Mouse (Mus musculus) frontal cortex, postnatal 10 days (tissue): Measurements from ENCODE around the gene Usp50.

Source experiments
- DNase-seq, 2 experiments: peaks; one replicate each; pipeline ENCODE4 v3.0.0; 2022; ENCODE audit warnings: low spot score in 2 of 2, mixed read lengths in 1 of 2

Gene Usp50

DNA sequence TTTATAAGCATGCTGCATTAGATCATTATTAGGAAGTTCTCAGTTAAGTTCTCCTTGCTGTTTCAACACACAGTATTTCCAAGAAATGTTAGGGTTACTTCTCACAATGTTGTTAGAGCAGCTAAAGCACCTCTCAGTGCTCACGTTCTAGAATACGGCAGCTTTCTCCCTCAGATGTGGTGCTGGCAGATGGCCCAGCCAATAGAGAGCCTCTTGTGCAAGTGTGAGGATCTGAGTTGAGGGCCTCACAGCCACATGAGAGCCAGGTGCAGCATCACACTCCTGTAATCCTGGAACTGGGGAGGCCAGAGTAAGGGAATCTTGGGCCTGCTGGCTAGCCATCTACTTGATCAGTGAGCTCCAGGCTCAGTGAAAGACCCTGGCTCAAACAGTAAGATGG is 43.0 kb downstream of the Usp50 start:
- DNase-seq = no peak

DNA sequence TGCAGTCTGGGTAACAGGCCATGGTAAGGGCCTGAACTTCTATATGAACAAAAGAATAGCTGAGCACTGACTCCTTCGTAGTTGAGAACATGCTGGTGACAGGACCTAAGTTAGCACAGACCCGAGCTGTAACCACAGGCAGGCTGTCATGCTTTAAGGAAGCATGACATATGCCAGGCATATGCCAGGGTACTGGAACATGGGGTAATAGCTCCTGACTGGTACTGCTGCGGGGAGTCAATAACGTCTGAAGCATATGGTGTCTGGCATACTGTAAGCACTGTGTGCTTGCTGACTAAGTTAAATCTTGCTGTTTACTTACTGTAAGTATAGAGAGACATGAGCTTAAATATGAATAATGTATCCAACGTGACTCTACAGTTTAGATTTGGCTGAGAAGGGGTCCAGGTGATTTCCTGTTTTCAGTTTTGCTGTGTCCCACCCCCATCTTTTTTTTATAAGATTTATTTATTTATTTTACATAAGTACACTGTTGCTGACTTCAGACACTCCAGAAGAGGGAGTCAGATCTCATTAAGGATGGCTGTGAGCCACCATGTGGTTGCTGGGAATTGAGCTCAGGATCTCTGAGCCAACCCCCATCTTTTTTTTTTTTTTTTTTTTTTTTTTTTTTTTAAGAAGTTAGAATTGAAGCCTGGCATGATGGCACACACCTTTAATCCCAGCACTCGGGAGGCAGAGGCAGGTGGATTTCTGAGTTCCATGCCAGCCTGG is 47.8 kb downstream of the Usp50 start:
- no peak for DNase-seq

DNA sequence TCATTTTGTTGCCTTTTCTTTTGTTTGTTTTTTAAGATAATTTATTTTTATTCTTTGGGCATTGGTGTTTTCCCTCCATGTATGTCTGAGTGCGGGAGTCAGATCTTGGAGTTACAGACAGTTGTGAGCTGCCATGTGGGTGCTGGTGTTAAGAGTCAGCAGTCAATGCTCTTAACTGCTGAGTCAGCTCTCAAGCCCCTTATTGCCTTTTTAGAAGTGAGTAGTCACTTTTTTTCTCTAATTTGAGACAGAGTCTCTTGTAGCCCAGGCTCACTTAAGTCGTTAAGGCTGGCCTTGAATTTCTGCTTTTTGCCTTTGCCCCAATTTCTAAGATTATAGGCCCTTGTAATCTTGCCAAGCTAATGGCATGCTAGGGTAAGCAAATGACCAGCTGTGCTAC is 52.8 kb downstream of the Usp50 start:
- no peak for DNase-seq

DNA sequence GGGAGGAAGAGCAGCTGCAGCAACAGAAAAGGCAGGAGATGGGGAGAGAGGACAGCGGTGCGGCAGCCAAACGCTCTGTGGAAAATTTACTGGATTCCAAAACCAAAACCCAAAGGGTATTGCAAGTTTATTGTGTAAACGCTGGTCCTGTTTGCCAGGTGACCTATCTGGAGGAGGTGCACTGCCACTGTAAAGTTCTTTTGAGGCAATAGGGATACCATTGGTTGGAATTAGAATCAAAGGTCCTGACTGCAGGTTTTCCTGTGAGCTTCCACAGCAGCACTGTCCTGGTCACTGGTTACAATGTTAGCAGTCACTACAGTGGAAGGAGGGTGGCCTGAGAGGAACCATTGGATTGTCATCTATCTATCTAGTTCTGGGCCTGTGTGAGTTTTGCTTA is 54.1 kb downstream of the Usp50 start:
- no peak for DNase-seq

DNA sequence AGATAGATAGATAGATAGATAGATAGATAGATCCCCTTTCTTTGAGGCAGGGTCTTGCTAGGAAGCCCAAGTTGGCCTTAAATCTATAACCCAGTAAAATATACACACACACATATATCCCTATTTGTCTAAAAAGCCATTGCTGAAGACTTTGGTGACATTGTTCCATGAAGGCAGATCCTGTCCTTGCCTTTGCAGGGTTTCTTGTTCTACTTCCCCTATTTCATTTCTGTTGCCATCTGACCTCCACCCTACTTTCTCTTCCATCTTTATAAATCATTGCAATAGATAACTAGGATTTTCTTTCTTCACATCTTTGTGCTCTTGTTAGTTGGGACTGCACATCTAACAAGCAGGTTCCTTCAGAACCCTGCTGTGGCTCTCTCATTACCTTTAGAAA is 70.3 kb downstream of the Usp50 start:
- DNase-seq = no peak

DNA sequence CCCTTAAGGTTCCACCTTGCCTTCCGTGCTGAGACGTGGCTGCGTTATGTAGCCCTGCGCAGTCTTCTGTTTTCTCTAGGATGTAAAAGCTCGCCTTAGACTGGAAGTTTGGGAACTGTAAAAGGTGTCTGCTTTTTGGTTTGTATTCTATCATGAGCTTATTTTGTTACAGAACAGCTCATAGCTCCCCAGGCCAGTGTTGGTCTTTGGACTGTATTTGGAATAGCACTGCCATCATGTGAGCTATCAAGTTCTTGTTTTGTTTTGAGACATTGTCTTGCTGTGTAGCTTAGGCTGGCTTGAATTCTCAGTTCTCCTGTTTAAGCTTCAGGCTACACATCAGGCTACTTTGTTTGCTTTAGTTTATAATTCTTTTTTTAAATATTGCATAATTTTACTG is 70.7 kb downstream of the Usp50 start:
- DNase-seq = no peak

DNA sequence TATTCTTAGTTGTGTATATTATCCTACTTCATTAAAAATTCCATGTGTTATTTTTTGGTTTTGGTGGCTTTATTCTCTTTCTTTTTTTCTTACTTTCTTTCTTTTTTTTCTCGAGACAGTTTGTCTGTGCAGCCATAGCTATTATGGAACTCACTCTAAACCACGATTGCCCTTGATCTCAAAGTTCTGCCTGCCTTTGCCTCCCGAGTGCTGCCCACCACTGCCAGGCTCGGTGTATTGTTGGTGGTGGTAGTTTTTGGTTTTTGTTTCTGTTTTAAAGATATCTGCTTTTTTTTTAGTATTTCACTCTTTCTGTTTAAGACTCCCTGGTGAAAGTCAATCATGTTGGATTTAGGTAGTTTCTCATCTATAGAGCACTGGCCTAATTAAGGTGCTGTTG is 74.9 kb downstream of the Usp50 start:
- no peak for DNase-seq

DNA sequence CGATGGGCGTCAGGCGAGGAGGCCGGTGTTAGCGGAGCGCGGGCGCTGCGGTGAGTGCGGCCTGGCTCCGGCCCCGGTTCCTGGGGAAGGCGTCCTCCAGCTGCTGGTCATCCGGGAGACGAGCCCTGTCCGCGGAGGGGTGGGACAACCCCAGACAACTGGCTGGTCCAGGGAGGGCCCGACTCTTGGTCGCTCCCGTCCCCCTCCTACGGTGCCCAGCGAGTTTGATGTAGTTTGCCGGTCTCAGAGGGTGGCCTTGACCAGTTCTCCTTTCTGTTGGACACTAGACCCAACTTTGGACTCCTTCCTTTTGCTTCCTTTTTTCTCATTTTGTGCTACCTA is 75.9 kb downstream of the Usp50 start:
- no peak for DNase-seq

DNA sequence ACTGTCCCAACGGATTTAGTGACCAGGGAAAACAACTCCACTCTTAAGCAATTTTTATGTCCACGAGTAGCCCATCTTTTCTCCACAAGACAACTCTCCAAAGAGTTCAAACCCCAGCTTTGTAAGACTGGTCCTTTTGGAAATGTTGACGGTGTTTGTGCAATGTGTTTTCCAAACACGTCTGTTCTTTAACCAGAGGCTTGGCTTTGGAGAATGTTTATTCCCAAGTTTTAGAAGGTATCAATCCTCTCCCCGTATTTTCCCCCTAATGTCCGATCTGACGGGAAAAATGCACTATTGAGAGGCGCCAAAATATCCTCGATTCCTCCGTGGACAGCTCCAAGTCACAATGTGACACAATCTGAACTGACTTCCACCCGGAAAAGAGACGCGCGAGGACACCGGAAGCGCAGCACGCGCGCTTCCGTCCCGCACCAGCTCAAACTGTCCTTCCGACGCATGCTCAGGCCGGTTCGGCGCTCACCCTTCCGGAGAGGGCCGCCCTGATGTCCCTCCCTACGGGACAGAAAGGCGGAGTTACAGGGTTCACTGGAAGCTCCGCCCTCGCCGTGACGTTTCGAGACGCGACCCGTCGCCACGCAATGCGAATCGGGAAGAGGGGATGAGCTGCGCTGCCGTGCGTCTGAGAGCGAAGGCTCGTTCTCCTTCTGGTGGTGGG is 76.4 kb downstream of the Usp50 start, which contains the start of gene Usp8:
TSS of gene Usp8 (plus strand) at position 570 of the 679 bp plus-strand sequence.
- peak; percentile 96 to 98 for DNase-seq

DNA sequence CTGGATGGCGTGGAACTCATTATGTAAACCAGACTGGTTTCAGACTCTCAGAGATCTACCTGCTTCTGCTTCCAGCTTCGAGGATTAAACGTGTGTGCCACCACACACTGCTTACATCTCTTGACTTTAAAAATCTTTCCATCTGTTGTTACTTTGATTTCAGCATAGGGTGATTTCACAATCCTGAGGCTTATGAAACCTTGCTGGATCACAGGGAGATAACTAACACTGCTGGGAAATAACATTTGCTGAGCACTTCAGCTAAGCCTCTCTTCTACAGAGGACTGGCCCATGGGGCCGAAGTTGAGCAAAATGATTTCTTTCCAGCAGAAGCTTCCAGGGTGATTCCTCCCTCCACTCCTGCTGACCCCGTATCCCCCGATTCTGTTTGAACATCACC is 88.0 kb downstream of the Usp50 start:
- no peak for DNase-seq

DNA sequence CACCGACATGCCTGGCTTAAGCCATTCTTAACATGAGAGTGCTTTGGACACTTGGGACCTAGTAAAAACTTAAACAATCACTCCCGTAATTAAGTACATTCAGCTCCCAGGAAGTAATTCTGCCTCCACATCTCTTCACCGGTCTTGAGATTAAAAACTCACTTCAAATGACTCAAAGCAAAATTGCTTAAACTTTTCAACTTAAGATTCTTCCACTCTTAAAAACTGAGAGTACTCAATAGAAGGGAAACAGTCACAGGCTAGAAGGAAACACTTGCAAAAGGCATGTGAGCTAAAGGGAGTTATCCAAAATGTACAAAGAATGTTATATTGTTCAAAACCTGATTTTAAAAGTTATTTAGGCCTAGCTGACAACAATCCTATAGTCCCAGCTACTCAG is 92.0 kb downstream of the Usp50 start:
- no peak for DNase-seq

DNA sequence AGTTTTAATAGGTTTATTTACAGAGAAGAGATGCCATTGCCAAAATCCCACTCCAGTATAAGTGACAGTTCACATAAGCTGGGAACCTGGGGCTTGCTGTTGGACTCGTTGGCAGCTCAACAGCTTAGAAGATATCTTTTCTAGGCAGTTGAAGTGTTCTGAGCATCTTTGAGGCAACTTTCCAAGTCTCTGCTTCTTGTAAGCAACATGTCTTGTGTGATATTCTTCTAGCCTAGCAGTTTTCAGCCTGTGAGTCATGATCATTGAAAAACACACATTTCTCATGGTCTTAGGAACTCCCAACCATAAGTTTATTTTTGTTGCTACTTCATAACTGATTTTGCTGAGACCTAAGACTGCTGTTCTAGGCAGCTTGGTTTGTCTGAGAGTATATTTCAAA is 100.3 kb downstream of the Usp50 start:
- DNase-seq = no peak

DNA sequence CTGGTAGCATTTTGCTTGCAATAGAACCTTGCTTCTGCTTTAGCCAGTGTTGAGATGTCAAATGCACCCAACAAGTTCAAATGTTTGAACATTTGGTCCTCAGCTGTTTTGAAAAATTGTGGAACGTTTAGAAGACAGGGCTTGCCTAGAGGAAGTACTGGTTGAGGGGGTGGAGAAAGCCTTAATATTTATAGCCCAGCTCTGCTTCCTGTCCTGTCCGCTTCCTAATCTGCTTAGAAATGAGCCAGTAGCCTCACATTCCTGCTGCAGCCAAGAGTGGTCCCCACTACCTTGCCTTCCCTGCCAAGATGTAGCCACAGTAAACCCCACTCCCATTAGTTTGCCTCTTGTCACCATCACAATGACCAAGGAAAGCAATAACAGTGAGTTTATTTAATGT is 100.9 kb downstream of the Usp50 start:
- no peak for DNase-seq

DNA sequence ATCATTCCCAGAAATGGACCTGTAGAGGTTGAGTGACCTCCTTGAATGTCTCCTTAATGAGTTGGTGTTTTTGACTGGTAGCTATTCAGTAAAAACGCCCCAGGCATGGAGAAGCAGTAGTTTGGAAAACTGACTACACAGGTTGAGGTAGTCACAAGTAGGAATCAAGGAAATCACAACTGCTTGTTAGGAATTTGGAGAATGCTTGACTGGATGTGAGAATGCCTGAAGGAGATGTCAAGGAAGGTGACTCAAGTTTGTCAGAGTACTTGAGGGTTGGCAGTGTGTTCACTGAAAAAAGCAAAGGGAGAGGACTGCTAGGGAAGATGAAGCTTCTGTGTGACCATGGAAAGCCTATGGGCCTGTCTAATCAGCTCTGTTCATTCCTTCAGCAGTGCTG is 105.9 kb downstream of the Usp50 start:
- DNase-seq = no peak

DNA sequence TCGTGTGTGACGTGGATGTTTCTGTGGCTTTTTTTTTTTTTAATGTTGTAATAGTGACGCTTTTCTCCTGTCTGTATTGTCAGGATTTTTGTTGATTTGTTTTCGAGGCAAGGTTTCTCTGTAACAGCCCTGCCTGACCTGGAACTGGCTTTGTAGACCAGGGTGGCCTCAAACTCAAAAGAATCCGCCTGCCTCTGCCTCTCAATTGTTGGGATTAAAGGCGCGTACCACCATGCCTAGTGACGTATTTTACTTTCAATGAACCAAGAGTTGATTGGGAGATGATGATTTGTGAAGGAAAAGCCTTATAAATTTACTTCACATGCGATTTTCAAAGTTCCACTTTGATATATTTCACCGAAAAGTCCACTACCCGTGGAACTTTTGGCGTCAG is 107.2 kb downstream of the Usp50 start, which contains the start of gene Gabpb1:
TSS of gene Gabpb1 (minus strand) at position 216 of the 394 bp plus-strand sequence.
- no peak for DNase-seq

DNA sequence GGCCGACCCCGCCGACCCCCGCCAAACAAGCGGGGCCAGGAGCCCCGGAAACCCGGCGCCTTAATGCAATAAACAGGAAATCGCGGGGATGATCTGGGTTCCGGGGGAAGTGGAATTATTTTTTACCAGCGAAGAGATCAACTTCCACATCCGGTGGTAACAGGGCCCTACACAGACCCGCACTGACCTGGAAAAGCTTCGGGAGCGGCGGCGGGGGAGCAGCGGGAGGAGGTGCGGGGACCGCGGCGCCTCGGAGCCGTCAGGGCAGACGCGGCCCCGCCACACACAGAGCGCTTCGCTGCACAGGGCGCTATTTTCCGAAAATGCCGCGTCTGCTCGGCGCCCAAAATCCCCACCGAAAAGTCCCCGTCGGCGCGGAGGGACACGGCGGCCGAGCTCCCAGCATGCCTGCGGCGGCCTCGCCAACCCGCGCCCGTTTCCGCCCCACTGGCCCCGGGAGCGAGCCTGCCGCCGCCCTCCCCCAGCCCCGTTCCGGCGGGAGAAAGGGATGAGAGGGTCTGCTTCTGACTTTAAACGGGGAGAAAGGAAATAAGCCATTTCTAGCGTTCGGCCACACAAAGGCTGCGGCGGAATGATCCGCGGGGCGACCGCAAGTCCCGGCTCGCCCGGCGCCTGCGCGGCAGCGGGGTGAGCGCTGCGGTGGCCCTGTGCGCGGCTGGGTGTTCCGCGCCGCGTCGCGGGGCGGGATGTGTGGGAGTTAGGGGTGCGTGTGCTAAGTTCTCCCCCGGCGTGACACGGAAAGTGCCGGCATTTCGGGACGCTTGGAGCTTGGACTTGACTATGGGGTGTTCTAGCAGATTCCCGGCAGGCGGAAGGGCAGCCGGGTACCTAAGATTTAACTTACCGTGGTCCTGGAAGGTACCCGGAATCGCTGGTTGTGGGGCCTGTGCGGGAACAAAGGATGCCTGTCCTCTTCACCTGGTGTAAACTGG is 107.8 kb downstream of the Usp50 start:
- peak; percentile 78 to 85 for DNase-seq

DNA sequence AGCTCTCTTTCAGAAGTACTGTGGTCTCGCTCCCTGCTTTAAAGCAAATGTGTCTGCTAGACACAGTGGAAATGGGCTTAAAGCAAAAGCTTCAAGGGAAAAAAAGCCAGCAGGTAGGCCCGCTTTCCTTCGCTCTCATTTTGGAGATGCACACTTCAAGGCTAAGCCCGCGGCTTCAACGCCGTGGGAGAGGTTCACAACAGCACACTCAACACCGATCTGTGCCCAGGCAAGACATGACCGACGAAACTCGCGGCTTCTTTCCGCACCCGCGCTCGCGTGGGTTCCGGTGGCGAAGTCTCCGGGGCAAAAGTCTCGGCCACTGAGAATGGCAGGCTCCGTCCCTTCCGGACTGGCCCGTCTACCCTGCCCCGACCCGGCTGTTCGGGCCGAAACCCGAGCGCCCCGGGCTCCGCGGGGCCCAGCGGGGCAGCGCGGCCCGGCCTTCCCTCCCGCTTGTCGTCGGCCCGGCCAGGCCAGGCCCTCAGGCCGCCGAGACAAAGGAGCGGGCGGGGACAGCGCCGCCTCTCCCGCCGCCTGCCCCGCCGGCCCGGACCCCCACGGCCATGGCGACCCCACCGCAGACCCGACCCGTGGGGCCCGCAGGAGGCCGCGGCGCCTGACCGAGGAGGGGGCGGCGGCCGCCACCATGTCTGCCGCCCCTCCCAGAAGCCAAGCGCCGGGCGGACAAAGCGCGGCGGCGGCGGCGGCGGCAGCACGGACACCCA is 108.7 kb downstream of the Usp50 start:
- peak; percentile 24 to 48 for DNase-seq

DNA sequence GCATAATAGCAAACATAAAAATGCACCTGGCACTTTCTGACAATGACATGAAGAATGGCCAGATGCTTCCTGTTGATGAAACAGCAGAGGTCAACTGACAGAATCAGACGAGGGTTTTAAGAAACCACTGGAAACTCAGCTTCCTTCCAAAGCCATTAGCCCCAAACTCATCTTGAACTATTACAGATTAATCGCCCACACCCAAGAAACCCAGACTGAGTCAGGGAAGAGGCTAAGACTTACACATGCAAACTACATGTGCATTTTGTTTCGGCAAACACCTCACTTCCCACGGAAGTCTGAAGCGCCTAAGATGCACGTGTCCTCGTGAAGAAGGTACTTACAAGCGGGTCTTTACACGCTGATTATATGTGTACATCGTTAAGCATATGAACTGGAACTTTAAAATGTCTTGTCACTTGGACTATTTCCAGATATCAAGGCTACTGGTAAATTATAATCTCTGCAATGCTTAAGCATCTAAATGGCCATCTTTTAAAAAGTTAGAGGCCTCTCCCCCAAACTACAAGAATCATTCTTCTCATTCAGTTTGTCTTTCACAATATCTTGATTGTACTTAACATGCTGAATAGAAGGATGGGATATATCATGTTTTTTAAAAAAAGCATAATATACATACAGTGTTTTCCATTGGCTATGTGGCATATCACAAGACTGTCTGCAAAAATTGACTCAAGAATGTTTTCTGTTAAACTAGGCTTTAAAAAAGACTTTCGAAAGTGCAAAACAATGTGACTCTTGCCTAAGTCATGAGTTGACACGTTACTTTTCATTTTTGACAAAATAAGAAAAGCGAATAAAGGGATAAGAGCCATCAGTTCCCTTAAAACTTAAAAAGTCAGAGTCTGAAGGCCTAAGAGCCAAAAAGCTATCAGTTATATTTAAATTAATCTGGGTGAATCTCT is 109.7 kb downstream of the Usp50 start:
- no peak for DNase-seq

DNA sequence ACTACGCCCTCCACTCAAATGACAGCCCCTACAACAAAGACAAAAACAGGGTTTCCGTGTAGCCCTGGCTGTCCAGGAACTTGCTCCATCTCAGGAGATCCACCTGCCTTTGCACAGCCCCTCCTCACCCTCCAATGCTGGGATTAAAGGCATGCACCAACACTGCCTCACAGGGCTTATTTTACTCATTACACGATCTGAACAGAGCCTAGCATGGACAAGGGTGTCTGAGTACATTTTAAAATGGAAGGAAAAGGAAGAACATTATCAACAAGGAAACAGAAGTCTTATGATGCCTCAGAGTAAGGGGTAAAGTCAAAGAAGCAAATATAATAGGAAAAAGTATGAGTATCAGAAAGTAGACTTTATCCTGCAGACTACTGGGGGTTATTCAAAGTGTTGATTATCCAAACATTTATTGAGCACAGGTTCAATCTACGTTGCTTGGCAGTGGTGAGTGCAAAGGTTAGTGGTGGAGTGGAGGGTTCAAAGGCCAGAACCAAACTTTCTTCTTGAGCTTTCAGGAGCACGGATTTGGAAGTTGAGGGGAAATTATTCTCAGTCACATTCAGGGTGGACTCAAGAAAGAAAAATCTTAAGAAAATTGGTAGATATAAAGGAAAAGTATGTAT is 114.5 kb downstream of the Usp50 start:
- DNase-seq = no peak

DNA sequence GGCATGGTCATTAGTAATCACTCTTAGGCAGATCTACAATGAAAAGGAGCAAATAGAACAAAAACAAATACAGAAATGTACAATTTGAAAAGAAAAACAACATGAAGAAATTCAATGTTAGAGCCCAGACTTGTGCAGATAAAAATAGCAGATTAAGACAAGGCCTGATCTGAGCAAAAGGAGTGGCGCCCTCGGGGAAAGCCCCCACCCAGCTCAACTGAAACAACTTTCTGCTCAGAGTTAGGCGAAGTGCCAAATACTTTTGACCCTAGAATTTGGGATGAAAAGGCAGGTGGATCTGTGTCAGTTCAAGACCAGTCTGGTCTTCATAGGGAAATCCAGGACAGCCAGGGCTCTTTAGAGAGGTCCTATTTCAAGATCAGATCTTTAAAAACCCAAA is 117.3 kb downstream of the Usp50 start:
- DNase-seq = no peak
